Mouse (Mus musculus): ENCODE results near the gene Mta1. TPM values are rescaled to one million over a fixed set of nuclear protein-coding genes. Genes with fewer than 3 reads are reported as not detected.
A peak's percentile ranks its signal among the peaks of the same experiment; 100 is the strongest.

Mta1 gene
- 22.9 and 25.9 TPM in 2 replicates for polyA plus RNA-seq (2016; fragmentation: Nextera tagmentation; extraction: Ambion mirVana)

GRCm38 (mm10) chr12:113097749-113098281 is at the start of gene Mta1:
Gene Mta1 (plus strand): TSS chr12:113098278.
- Histone ChIP-seq H3K9me3 (replicated peaks) (no peaks in the 10 kb centered on the region), H3K27ac (peak within 1 kb of the TSS; percentile 99), H3K36me3 (peaks cover 31% of the 10 kb centered on the region), H3K4me1 (peaks cover 36% of the 10 kb centered on the region), H3K27me3 (ENCODE audit: low read depth, poor library complexity, severe bottlenecking) (no peaks in the 10 kb centered on the region), H3K4me3 (peak within 1 kb of the TSS; percentile 97)
- WGBS, result 11% methylated on average over 42 of the region's 53 CpGs
- DNase-seq (ENCODE audit: low spot score), result peak; percentile 80

- peaks cover 16% of the 10 kb centered on the region for H3K4me1 ChIP-seq
Measured at GRCm38 (mm10) chr12:113049836-113050235, 48.2 kb upstream of the Mta1 start.

GRCm38 (mm10) chr12:113050671-113051070 is 47.4 kb upstream of the Mta1 start:
- Histone ChIP-seq H3K36me3 (peaks cover 80% of the 10 kb centered on the region), H3K27ac (peak overlapping the region; percentile 73; the same call in 1 of the 2 replicates), H3K9me3 (replicated peaks) (no peaks in the 10 kb centered on the region), H3K4me3 (no peak overlapping the region), H3K27me3 (ENCODE audit: low read depth, poor library complexity, severe bottlenecking) (no peaks in the 10 kb centered on the region), H3K4me1 (peaks cover 16% of the 10 kb centered on the region)
- no peak for DNase-seq (ENCODE audit: low spot score)
- WGBS, result 81% methylated on average over 12 of the region's 12 CpGs

More at GRCm38 (mm10) chr12:113049836-113050235, 48.2 kb upstream of the Mta1 start:
- 92% methylated on average over 9 of the region's 9 CpGs for WGBS
- Histone ChIP-seq H3K27me3 (ENCODE audit: low read depth, poor library complexity, severe bottlenecking) (no peaks in the 10 kb centered on the region), H3K9me3 (replicated peaks) (no peaks in the 10 kb centered on the region), H3K4me3 (no peak overlapping the region), H3K27ac (no peak overlapping the region; the same call in 1 of the 2 replicates), H3K36me3 (peaks cover 81% of the 10 kb centered on the region)
- no peak for DNase-seq (ENCODE audit: low spot score)

- peak overlapping the region; percentile 73 for H3K27ac ChIP-seq
- 52% methylated on average over 9 of the region's 9 CpGs for WGBS
- DNase-seq (ENCODE audit: low spot score), result peak; percentile 38
Measured at GRCm38 (mm10) chr12:113051628-113052403, 46.3 kb upstream of the Mta1 start.

GRCm38 (mm10) chr12:113056089-113056488 is 42.0 kb upstream of the Mta1 start:
- Histone ChIP-seq H3K4me1 (peaks cover 12% of the 10 kb centered on the region), H3K4me3 (no peak overlapping the region), H3K9me3 (replicated peaks) (no peaks in the 10 kb centered on the region), H3K27me3 (ENCODE audit: low read depth, poor library complexity, severe bottlenecking) (no peaks in the 10 kb centered on the region), H3K36me3 (peaks cover 81% of the 10 kb centered on the region), H3K27ac (no peak overlapping the region)
- WGBS, result 92% methylated on average over 8 of the region's 8 CpGs
- DNase-seq (ENCODE audit: low spot score), result no peak

More at GRCm38 (mm10) chr12:113051628-113052403, 46.3 kb upstream of the Mta1 start:
- no peaks in the 10 kb centered on the region for H3K9me3 ChIP-seq (replicated peaks)
- H3K4me3 ChIP-seq, result no peak overlapping the region
- H3K4me1 ChIP-seq, result peaks cover 16% of the 10 kb centered on the region
- H3K36me3 ChIP-seq, result peaks cover 76% of the 10 kb centered on the region
- no peaks in the 10 kb centered on the region for H3K27me3 ChIP-seq (ENCODE audit: low read depth, poor library complexity, severe bottlenecking)

- 94% methylated on average over 5 of the region's 5 CpGs for WGBS
- Histone ChIP-seq H3K27ac (no peak overlapping the region), H3K4me3 (no peak overlapping the region), H3K27me3 (ENCODE audit: low read depth, poor library complexity, severe bottlenecking) (no peaks in the 10 kb centered on the region), H3K36me3 (peaks cover 74% of the 10 kb centered on the region), H3K9me3 (replicated peaks) (no peaks in the 10 kb centered on the region), H3K4me1 (no peaks in the 10 kb centered on the region)
- DNase-seq (ENCODE audit: low spot score), result no peak
Measured at GRCm38 (mm10) chr12:113060178-113060577, 37.9 kb upstream of the Mta1 start.

GRCm38 (mm10) chr12:113061606-113062005 is 36.5 kb upstream of the Mta1 start:
- WGBS, result 92% methylated on average over 9 of the region's 9 CpGs
- no peak overlapping the region for H3K27ac ChIP-seq
- H3K36me3 ChIP-seq, result peaks cover 71% of the 10 kb centered on the region
- no peaks in the 10 kb centered on the region for H3K4me1 ChIP-seq
- no peak overlapping the region for H3K4me3 ChIP-seq
- H3K27me3 ChIP-seq (ENCODE audit: low read depth, poor library complexity, severe bottlenecking), result no peaks in the 10 kb centered on the region
- no peaks in the 10 kb centered on the region for H3K9me3 ChIP-seq (replicated peaks)
- no peak for DNase-seq (ENCODE audit: low spot score)

- no peaks in the 10 kb centered on the region for H3K27me3 ChIP-seq (ENCODE audit: low read depth, poor library complexity, severe bottlenecking)
- H3K4me1 ChIP-seq, result no peaks in the 10 kb centered on the region
- WGBS, result 76% methylated on average over 10 of the region's 10 CpGs
- DNase-seq (ENCODE audit: low spot score), result no peak
- H3K4me3 ChIP-seq, result no peak overlapping the region
- H3K9me3 ChIP-seq (replicated peaks), result no peaks in the 10 kb centered on the region
- no peak overlapping the region for H3K27ac ChIP-seq
- peaks cover 67% of the 10 kb centered on the region for H3K36me3 ChIP-seq
Measured at GRCm38 (mm10) chr12:113062201-113062600, 35.9 kb upstream of the Mta1 start.

- Histone ChIP-seq H3K27me3 (ENCODE audit: low read depth, poor library complexity, severe bottlenecking) (no peaks in the 10 kb centered on the region), H3K4me3 (no peak overlapping the region), H3K36me3 (peaks cover 57% of the 10 kb centered on the region), H3K9me3 (replicated peaks) (no peaks in the 10 kb centered on the region), H3K4me1 (no peaks in the 10 kb centered on the region), H3K27ac (no peak overlapping the region)
- no peak for DNase-seq (ENCODE audit: low spot score)
- 92% methylated on average over 7 of the region's 7 CpGs for WGBS
Measured at GRCm38 (mm10) chr12:113063700-113064099, 34.4 kb upstream of the Mta1 start.

- Histone ChIP-seq H3K4me3 (no peak overlapping the region), H3K4me1 (no peaks in the 10 kb centered on the region), H3K36me3 (peaks cover 48% of the 10 kb centered on the region), H3K27me3 (ENCODE audit: low read depth, poor library complexity, severe bottlenecking) (no peaks in the 10 kb centered on the region), H3K27ac (no peak overlapping the region), H3K9me3 (replicated peaks) (no peaks in the 10 kb centered on the region)
- no peak for DNase-seq (ENCODE audit: low spot score)
- 91% methylated on average over 7 of the region's 7 CpGs for WGBS
Measured at GRCm38 (mm10) chr12:113068002-113068401, 30.1 kb upstream of the Mta1 start.

- DNase-seq (ENCODE audit: low spot score), result no peak
- 94% methylated on average over 6 of the region's 6 CpGs for WGBS
- no peaks in the 10 kb centered on the region for H3K27me3 ChIP-seq (ENCODE audit: low read depth, poor library complexity, severe bottlenecking)
- H3K9me3 ChIP-seq (replicated peaks), result no peaks in the 10 kb centered on the region
- no peak overlapping the region for H3K4me3 ChIP-seq
- no peak overlapping the region for H3K27ac ChIP-seq
- H3K36me3 ChIP-seq, result peaks cover 40% of the 10 kb centered on the region
- peaks cover 11% of the 10 kb centered on the region for H3K4me1 ChIP-seq
Measured at GRCm38 (mm10) chr12:113069389-113069788, 28.7 kb upstream of the Mta1 start.

- WGBS, result 94% methylated on average over 6 of the region's 6 CpGs
- Histone ChIP-seq H3K4me3 (no peak overlapping the region), H3K36me3 (peaks cover 40% of the 10 kb centered on the region), H3K9me3 (replicated peaks) (no peaks in the 10 kb centered on the region), H3K27ac (no peak overlapping the region), H3K4me1 (peaks cover 23% of the 10 kb centered on the region), H3K27me3 (ENCODE audit: low read depth, poor library complexity, severe bottlenecking) (no peaks in the 10 kb centered on the region)
- no peak for DNase-seq (ENCODE audit: low spot score)
Measured at GRCm38 (mm10) chr12:113071321-113071720, 26.8 kb upstream of the Mta1 start.

- WGBS, result 84% methylated on average over 6 of the region's 6 CpGs
- H3K36me3 ChIP-seq, result peaks cover 36% of the 10 kb centered on the region
Measured at GRCm38 (mm10) chr12:113071827-113072226, 26.3 kb upstream of the Mta1 start.

More at GRCm38 (mm10) chr12:113071827-113072226, 26.3 kb upstream of the Mta1 start:
- Histone ChIP-seq H3K27ac (no peak overlapping the region), H3K27me3 (ENCODE audit: low read depth, poor library complexity, severe bottlenecking) (no peaks in the 10 kb centered on the region), H3K4me1 (peaks cover 23% of the 10 kb centered on the region), H3K4me3 (no peak overlapping the region), H3K9me3 (replicated peaks) (no peaks in the 10 kb centered on the region)
- DNase-seq (ENCODE audit: low spot score), result no peak

Data from limb, embryonic 10.5 days (tissue).